Mouse (Mus musculus): ENCODE data around the gene Ms4a4c. TPM values are rescaled to one million over a fixed set of nuclear protein-coding genes. Genes with fewer than 3 reads are reported as not detected.
"Not testable (repeated sequence)": the region's sequence is repeated elsewhere in the genome, so short reads cannot be mapped to it uniquely, and the experiment has no call there.

Gene Ms4a4c
- total and polyA plus RNA-seq, 3 experiments, result 0.77 to 1.2 (median 0.84) TPM

DNA sequence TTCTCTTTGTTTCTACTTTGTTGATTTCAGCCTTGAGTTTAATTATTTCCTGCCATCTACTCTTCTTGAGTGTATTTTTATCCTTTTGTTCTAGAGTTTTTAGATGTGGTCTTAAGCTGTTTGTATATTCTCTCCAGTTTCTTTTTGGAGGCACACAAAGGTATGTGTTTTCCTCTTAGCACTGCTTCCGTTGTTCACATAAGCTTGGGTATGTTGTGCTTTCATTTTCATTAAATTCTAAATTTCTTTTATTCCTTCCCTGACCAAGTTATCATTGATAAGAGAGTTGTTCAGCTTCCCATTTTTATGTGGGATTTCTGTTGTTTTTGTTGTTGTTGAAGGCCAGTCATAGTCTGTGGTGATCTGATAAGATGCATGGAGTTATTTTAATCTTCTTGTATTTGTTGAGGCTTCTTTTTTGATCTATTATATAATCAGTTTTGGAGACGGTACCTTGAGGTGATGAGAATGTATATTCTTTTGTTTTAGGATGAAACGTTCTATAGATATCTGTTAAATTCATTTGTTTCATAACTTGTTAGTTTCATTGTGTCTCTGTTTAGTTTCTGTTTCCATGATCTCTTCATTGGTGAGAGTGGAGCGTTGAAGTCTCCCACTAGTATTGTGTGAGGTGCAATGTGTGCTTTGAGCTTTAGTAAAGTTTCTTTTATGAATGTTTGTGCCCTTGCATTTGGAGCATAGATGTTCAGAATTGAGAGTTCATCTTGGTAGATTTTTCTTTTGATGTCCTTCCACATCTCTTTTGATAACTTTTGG is 30.7 kb downstream of the Ms4a4c start:
- Histone ChIP-seq H3K4me3 (no peak overlapping the region), H3K36me3 (ENCODE audit: control insufficient read depth, insufficient read depth, low read length) (no peaks in the 10 kb centered on the region), H3K9ac (ENCODE audit: low read depth, low read length) (no peak overlapping the region), H3K27me3 (ENCODE audit: control insufficient read depth, insufficient read depth, low read length) (no peaks in the 10 kb centered on the region), H3K4me1 (ENCODE audit: control insufficient read depth, insufficient read depth, low read length) (no peaks in the 10 kb centered on the region), H3K79me2 (replicated peaks; ENCODE audit: control insufficient read depth, insufficient read depth, low read length) (no peaks in the 10 kb centered on the region), H3K27ac (no peak overlapping the region)
- DNase-seq, result no peak
- TF ChIP-seq CTCF (IDR thresholded peaks at IDR 0.05), result no peak
- no peak for TF ChIP-seq POLR2A (IDR thresholded peaks at IDR 0.05; ENCODE audit: insufficient read depth, low read depth, low read length)
- TF ChIP-seq EP300 (IDR thresholded peaks at IDR 0.05; ENCODE audit: insufficient read depth, low read depth, low read length), result no peak
- 77% methylated on average over 4 of the region's 4 CpGs for WGBS
- intact Hi-C loops (cut with DNase I), result no loop called here

DNA sequence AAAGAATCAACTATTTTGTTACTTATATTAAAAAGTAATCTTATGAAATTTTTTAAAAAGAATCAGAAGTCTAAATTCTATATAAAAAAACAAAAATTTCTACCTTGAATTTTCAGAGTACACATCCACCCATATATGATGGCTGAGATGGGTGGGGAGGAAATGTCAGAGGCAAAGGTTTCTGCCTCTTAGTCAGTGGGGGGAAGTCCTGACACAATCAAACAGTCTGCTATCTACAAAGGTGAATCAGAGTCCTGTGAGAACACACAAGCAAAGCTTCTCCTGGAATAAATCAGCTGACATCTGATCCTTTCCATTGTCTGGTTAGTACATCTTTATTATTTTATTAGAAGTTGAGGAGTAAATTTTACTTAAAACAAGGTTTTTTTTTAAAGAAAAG is 38.8 kb downstream of the Ms4a4c start, which contains the start of gene Ms4a4b:
TSS of gene Ms4a4b (plus strand) at position 216 of the 400 bp plus-strand sequence.
- intact Hi-C loops (cut with DNase I), result no loop called here
- Histone ChIP-seq H3K9ac (ENCODE audit: low read depth, low read length) (no peak within 1 kb of the TSS), H3K36me3 (ENCODE audit: control insufficient read depth, insufficient read depth, low read length) (no peaks in the 10 kb centered on the region), H3K79me2 (replicated peaks; ENCODE audit: control insufficient read depth, insufficient read depth, low read length) (no peaks in the 10 kb centered on the region), H3K4me3 (no peak within 1 kb of the TSS), H3K27me3 (ENCODE audit: control insufficient read depth, insufficient read depth, low read length) (no peaks in the 10 kb centered on the region), H3K27ac (no peak within 1 kb of the TSS), H3K4me1 (ENCODE audit: control insufficient read depth, insufficient read depth, low read length) (no peaks in the 10 kb centered on the region)
- TF ChIP-seq EP300 (IDR thresholded peaks at IDR 0.05; ENCODE audit: insufficient read depth, low read depth, low read length) (no peak), CTCF (IDR thresholded peaks at IDR 0.05) (no peak), POLR2A (IDR thresholded peaks at IDR 0.05; ENCODE audit: insufficient read depth, low read depth, low read length) (no peak)
- no peak for DNase-seq

DNA sequence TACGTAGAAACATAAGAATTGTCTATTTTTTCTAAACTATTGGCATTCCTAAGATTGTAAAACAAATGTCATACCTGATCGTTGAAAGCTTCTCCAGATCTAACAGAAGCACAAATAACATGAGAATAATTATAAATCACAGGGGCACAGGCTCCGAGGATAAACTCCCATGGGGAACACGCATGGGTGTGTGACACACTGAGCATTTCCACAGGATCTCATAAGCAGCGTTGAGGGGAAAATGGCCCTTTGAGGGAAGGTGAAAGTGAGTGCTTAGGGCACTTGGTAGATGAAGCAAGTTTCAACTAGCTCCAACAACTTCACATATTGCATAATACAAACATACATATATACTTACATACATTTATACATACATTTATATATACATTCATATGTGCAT is 39.4 kb downstream of the Ms4a4c start:
- Histone ChIP-seq H3K9ac (ENCODE audit: low read depth, low read length) (no peak overlapping the region), H3K4me1 (ENCODE audit: control insufficient read depth, insufficient read depth, low read length) (no peaks in the 10 kb centered on the region), H3K27ac (no peak overlapping the region), H3K27me3 (ENCODE audit: control insufficient read depth, insufficient read depth, low read length) (no peaks in the 10 kb centered on the region), H3K79me2 (replicated peaks; ENCODE audit: control insufficient read depth, insufficient read depth, low read length) (no peaks in the 10 kb centered on the region), H3K36me3 (ENCODE audit: control insufficient read depth, insufficient read depth, low read length) (no peaks in the 10 kb centered on the region), H3K4me3 (no peak overlapping the region)
- DNase-seq, result no peak
- WGBS, result 68% methylated on average over 5 of the region's 5 CpGs
- intact Hi-C loops (cut with DNase I), result no loop called here
- TF ChIP-seq POLR2A (IDR thresholded peaks at IDR 0.05; ENCODE audit: insufficient read depth, low read depth, low read length) (no peak), CTCF (IDR thresholded peaks at IDR 0.05) (no peak), EP300 (IDR thresholded peaks at IDR 0.05; ENCODE audit: insufficient read depth, low read depth, low read length) (no peak)

DNA sequence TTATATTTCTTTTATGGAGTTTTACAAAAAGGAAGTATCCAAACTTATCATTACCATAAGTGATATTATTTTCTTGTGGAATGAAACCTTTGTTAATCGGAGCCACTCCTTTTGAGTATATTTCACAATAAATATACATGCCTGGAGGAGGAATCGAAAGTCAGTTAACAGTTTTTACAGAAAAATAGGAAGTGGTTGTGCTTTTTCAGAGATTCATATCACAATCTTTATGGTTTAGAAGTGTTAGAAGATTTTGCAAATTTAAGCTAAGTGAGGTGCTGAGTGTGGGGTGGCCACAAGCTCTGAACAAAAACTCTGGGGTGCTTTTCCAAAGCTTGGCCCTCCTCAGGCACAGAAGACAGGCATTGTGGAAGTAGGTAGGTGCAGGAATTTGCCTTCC is 42.7 kb downstream of the Ms4a4c start:
- H3K4me1 ChIP-seq (ENCODE audit: control insufficient read depth, insufficient read depth, low read length), result no peaks in the 10 kb centered on the region
- no peak for DNase-seq
- intact Hi-C loops (cut with DNase I), result no loop called here
- no peak overlapping the region for H3K9ac ChIP-seq (ENCODE audit: low read depth, low read length)
- no peaks in the 10 kb centered on the region for H3K27me3 ChIP-seq (ENCODE audit: control insufficient read depth, insufficient read depth, low read length)
- H3K36me3 ChIP-seq (ENCODE audit: control insufficient read depth, insufficient read depth, low read length), result no peaks in the 10 kb centered on the region
- H3K79me2 ChIP-seq (replicated peaks; ENCODE audit: control insufficient read depth, insufficient read depth, low read length), result no peaks in the 10 kb centered on the region
- no peak overlapping the region for H3K4me3 ChIP-seq
- TF ChIP-seq CTCF (IDR thresholded peaks at IDR 0.05) (no peak), POLR2A (IDR thresholded peaks at IDR 0.05; ENCODE audit: insufficient read depth, low read depth, low read length) (no peak), EP300 (IDR thresholded peaks at IDR 0.05; ENCODE audit: insufficient read depth, low read depth, low read length) (no peak)
- no peak overlapping the region for H3K27ac ChIP-seq
- 69% methylated on average over 2 of the region's 2 CpGs for WGBS

GRCm38 (mm10) chr19:11459041-11459440 is 54.5 kb downstream of the Ms4a4c start:
- H3K9ac ChIP-seq (ENCODE audit: low read depth, low read length); H3K27ac ChIP-seq; intact Hi-C loops (cut with DNase I); H3K36me3 ChIP-seq (ENCODE audit: control insufficient read depth, insufficient read depth, low read length); H3K27me3 ChIP-seq (ENCODE audit: control insufficient read depth, insufficient read depth, low read length); H3K4me3 ChIP-seq; H3K4me1 ChIP-seq (ENCODE audit: control insufficient read depth, insufficient read depth, low read length); DNase-seq; H3K79me2 ChIP-seq (replicated peaks; ENCODE audit: control insufficient read depth, insufficient read depth, low read length): not testable (repeated sequence)
- WGBS, result 69% methylated on average over 4 of the region's 4 CpGs

DNA sequence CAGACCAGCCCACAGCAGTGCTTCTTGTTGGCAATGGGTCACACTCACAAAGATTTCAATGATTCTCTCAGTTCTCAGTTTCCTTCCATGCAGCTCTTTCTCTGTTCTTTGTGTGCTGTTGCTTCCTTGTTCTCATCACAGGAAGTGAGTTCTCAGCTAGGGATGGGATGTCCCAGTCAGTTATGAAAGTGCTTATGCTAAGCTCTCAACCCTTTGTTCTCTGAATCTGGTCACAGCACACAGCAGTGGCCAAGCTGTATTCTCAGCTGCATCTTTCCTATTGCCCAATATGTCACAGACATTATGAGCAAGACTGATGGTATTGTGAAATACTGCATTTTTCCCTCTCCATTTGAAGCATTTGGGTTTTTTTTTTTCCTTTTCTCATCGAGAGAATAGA is 60.2 kb downstream of the Ms4a4c start:
- intact Hi-C loops (cut with DNase I); H3K27me3 ChIP-seq (ENCODE audit: control insufficient read depth, insufficient read depth, low read length): not testable (repeated sequence)
- 6% methylated on average over 1 of the region's 1 CpGs for WGBS

More for the DNA sequence above, 60.2 kb downstream of the Ms4a4c start:
- not testable (repeated sequence) for H3K4me3 ChIP-seq; H3K36me3 ChIP-seq (ENCODE audit: control insufficient read depth, insufficient read depth, low read length); H3K4me1 ChIP-seq (ENCODE audit: control insufficient read depth, insufficient read depth, low read length); H3K79me2 ChIP-seq (replicated peaks; ENCODE audit: control insufficient read depth, insufficient read depth, low read length); H3K9ac ChIP-seq (ENCODE audit: low read depth, low read length); H3K27ac ChIP-seq; DNase-seq
